Mouse (Mus musculus) heart, postnatal 0 days (tissue): ENCODE measurements at regions not wholly inside any gene's neighbourhood (a gene's known extent, or its start where the extent isn't known, plus 50 kb on each side); places are given as distances from the start of the nearest gene placed in this dataset.

Experiments used
- CTCF ChIP-seq: IDR thresholded peaks from 2 replicates; pipeline ENCODE4 v1.5.1; 2016; ENCODE audit warnings: antibody characterized with exemption, control low read depth, low read depth
- EP300 ChIP-seq: IDR thresholded peaks from 2 replicates; pipeline ENCODE4 v1.6.1; 2016; ENCODE audit warnings: antibody characterized with exemption, low read depth

DNA sequence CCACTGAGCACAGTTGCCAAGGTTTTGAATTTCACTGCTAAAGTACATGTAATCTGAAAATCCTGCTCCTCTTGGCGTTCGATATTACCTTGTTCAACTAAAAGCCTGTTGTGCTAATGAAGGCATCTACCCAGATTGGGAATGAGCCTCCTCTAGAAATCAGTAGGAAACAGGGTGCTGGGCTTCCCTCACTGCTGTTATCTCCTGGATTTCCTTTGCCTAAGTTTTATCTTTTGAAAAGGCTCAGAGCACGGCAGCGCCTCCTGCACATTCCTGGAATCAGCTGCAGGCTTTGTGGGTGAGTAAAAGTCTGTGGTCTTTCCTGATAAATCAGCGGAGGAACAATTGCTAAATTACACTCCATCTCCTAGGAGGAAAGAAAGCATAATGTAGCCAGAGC lies 469.9 kb upstream of the 2610301B20Rik start:
- TF ChIP-seq CTCF = peak; percentile 9; the same call in 1 of the 2 replicates
- TF ChIP-seq EP300 = no peak
